Mouse (Mus musculus) T-helper 17 cell (primary cell): ENCODE results near the gene Pif1.

Source experiments
- in situ Hi-C, 2 experiments: fragments of 300-600 bp; cut with MboI, MseI; formaldehyde crosslinking; loops; 1 replicate in 1 of 2; 2 replicates in 1 of 2; pipeline ENCODE4 v1.15.1; 2025; ENCODE audit warnings: high pct_unique_total_duplicates in 2 of 2

The Pif1 gene

GRCm38 (mm10) chr9:65589091-65589490 lies 2.1 kb downstream of the Pif1 start:
- in situ Hi-C loops = no loop called here

GRCm38 (mm10) chr9:65592721-65593120 lies 5.8 kb downstream of the Pif1 start:
- in situ Hi-C loops = no loop called here

GRCm38 (mm10) chr9:65593596-65593995 lies 6.6 kb downstream of the Pif1 start:
- in situ Hi-C loops = no loop called here

GRCm38 (mm10) chr9:65598765-65599249 lies 11.8 kb downstream of the Pif1 start:
- in situ Hi-C loops = no loop called here

- in situ Hi-C loops = loop anchor here in 1 of 2 experiments (5.0 kb wide), 1 partner anchor 61 kb away; no protein-coding TSS in a partner anchor
These were observed 14.0 kb downstream of the Pif1 start for GRCm38 (mm10) chr9:65600951-65601350.

GRCm38 (mm10) chr9:65603401-65604102 lies 16.6 kb downstream of the Pif1 start:
- in situ Hi-C loops = loop anchor here in 1 of 2 experiments (5.0 kb wide), 1 partner anchor 59 kb away; no protein-coding TSS in a partner anchor

GRCm38 (mm10) chr9:65605471-65606136 lies 18.6 kb downstream of the Pif1 start:
- in situ Hi-C loops = loop anchor here (5.0 kb wide), 2 partner anchors 57 to 247 kb away; no protein-coding TSS in a partner anchor

- in situ Hi-C loops = loop anchor here (5.0 kb wide), 2 partner anchors 56 to 246 kb away; no protein-coding TSS in a partner anchor
These were observed 19.6 kb downstream of the Pif1 start for GRCm38 (mm10) chr9:65606321-65607109.

GRCm38 (mm10) chr9:65607120-65607519 lies 20.2 kb downstream of the Pif1 start:
- in situ Hi-C loops = loop anchor here (5.0 kb wide), 2 partner anchors 55 to 245 kb away; no protein-coding TSS in a partner anchor

GRCm38 (mm10) chr9:65611969-65612486 lies 25.1 kb downstream of the Pif1 start:
- in situ Hi-C loops = no loop called here

- in situ Hi-C loops = no loop called here
These were observed 26.1 kb downstream of the Pif1 start for GRCm38 (mm10) chr9:65613098-65613497.

GRCm38 (mm10) chr9:65619311-65619710 lies 32.4 kb downstream of the Pif1 start:
- in situ Hi-C loops = no loop called here

- in situ Hi-C loops = no loop called here
These were observed 34.2 kb downstream of the Pif1 start for GRCm38 (mm10) chr9:65621196-65621595.

GRCm38 (mm10) chr9:65621666-65622065 lies 34.7 kb downstream of the Pif1 start:
- in situ Hi-C loops = no loop called here

GRCm38 (mm10) chr9:65622826-65623225 lies 35.9 kb downstream of the Pif1 start:
- in situ Hi-C loops = no loop called here

GRCm38 (mm10) chr9:65624266-65624665 lies 37.3 kb downstream of the Pif1 start:
- in situ Hi-C loops = no loop called here

- in situ Hi-C loops = no loop called here
These were observed 42.2 kb downstream of the Pif1 start, which contains the start of gene Rbpms2 for GRCm38 (mm10) chr9:65629025-65629766. Rbpms2 (plus strand) TSS chr9:65629648.

GRCm38 (mm10) chr9:65629767-65630630 lies 43.0 kb downstream of the Pif1 start:
- in situ Hi-C loops = no loop called here

- in situ Hi-C loops = no loop called here
These were observed 43.8 kb downstream of the Pif1 start for GRCm38 (mm10) chr9:65630631-65631353.
